Mouse (Mus musculus): Measurements from ENCODE around the gene Capns1. TPM values are rescaled to one million over a fixed set of nuclear protein-coding genes. Genes with fewer than 3 reads are reported as not detected.
"Not testable (repeated sequence)": the region's sequence is repeated elsewhere in the genome, so short reads cannot be mapped to it uniquely, and the experiment has no call there.

The Capns1 gene
- polyA plus RNA-seq, 1 experiment, result 819 TPM

DNA sequence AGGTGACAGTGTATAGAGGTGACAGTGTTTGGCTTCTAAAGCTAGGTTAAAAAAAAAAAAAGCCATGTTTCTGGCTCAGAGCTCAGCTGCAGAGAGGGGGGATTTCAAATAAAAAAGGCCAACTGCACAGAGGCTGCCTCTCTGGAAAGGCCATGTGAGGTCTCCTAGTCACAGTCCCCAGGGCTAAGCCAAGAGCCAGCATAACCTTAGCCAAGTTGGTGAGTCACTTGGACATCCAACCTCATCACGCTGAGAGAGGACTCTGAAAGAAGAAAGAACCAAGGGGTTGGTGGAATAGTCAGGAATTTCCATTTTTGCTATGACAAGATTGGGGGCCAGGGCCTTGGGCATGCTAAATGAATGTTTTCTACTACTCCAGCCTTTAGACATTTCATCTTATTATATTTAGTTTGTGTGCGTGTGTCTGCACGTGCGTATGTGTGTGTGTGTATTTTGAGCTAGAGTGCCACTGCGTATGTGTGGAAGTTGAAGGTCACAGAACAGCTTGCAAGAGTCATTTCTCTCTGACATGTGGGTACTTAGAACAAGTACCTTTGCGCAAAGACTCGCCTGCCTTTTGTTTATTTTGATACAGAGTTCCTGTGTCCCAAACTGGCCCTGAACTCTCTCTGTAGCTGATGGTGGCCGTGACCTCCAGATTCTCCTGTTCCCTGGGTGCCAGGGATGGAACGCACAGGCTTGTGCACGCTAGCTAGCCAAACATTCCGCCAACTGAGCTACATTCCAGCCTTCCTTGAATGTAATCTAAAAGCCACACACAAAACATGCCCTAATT lies 4.5 kb upstream of the Capns1 start:
- no peak for TF ChIP-seq CTCF (IDR thresholded peaks at IDR 0.05; ENCODE audit: extremely low read depth, insufficient read length, insufficient replicate concordance, low read depth, low read length)
- TF ChIP-seq POLR2A (IDR thresholded peaks at IDR 0.05; ENCODE audit: low read depth, low read length), result no peak
- 77% methylated on average over 11 of the region's 11 CpGs for WGBS
- H3K27ac ChIP-seq (ENCODE audit: insufficient read depth, low read depth, low read length), result no peak overlapping the region
- H3K4me1 ChIP-seq (ENCODE audit: control insufficient read depth, insufficient read depth, insufficient read length, low read length), result peaks cover 3% of the 10 kb centered on the region; the same call in 1 of the 2 replicates
- no peaks in the 10 kb centered on the region for H3K27me3 ChIP-seq (ENCODE audit: control insufficient read depth, insufficient read depth, low read length)
- no peak overlapping the region for H3K4me3 ChIP-seq (ENCODE audit: low read depth, low read length)
- no peaks in the 10 kb centered on the region for H3K36me3 ChIP-seq (ENCODE audit: control insufficient read depth, insufficient read depth, low read length)

DNA sequence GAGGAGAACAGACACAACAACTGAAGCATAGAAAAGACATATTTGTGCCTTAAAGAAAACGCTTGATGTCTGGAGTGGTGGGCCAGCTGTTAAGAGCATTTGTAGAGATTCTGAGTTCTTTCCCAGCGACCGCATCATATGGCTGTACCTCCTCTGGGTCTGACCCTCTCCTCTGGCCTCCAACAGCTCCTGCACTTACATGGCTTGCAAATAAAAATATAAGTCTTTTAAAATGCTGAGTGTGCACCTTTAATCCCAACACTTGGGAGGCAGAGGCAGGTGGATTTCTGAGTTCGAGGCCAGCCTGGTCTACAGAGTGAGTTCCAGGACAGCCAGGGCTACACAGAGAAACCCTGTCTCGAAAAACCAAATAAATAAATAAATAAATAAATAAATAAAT lies 2.0 kb upstream of the Capns1 start:
- H3K4me3 ChIP-seq (ENCODE audit: low read depth, low read length); H3K27ac ChIP-seq (ENCODE audit: insufficient read depth, low read depth, low read length); H3K27me3 ChIP-seq (ENCODE audit: control insufficient read depth, insufficient read depth, low read length); H3K36me3 ChIP-seq (ENCODE audit: control insufficient read depth, insufficient read depth, low read length): not testable (repeated sequence)
- peaks cover 13% of the 10 kb centered on the region for H3K4me1 ChIP-seq (ENCODE audit: control insufficient read depth, insufficient read depth, insufficient read length, low read length)
- 88% methylated on average over 5 of the region's 5 CpGs for WGBS

DNA sequence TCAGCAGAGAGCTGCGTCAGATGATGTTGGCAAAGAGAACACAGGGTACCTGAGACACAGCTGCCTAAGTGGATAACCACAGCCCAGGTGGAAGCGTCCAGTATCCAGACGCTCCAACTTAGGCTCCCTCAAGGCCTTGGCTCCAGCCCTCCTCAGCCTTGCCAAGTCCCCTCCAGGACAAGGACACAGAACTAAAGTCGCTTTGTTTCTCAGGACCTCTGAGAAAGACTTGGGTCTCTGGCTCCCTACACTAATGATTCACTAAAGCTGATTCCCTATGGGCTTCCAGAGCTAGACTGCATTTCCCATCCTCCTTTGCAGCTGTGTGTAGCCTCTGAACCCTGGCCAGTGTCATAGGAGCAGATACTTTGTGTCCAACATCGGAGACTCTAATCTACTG lies 1.6 kb upstream of the Capns1 start:
- Histone ChIP-seq H3K27ac (ENCODE audit: insufficient read depth, low read depth, low read length) (no peak overlapping the region), H3K27me3 (ENCODE audit: control insufficient read depth, insufficient read depth, low read length) (no peaks in the 10 kb centered on the region), H3K4me3 (ENCODE audit: low read depth, low read length) (no peak overlapping the region), H3K36me3 (ENCODE audit: control insufficient read depth, insufficient read depth, low read length) (no peaks in the 10 kb centered on the region), H3K4me1 (ENCODE audit: control insufficient read depth, insufficient read depth, insufficient read length, low read length) (peaks cover 18% of the 10 kb centered on the region)
- TF ChIP-seq CTCF (IDR thresholded peaks at IDR 0.05; ENCODE audit: extremely low read depth, insufficient read length, insufficient replicate concordance, low read depth, low read length) (no peak), POLR2A (IDR thresholded peaks at IDR 0.05; ENCODE audit: low read depth, low read length) (no peak)
- 75% methylated on average over 5 of the region's 5 CpGs for WGBS

DNA sequence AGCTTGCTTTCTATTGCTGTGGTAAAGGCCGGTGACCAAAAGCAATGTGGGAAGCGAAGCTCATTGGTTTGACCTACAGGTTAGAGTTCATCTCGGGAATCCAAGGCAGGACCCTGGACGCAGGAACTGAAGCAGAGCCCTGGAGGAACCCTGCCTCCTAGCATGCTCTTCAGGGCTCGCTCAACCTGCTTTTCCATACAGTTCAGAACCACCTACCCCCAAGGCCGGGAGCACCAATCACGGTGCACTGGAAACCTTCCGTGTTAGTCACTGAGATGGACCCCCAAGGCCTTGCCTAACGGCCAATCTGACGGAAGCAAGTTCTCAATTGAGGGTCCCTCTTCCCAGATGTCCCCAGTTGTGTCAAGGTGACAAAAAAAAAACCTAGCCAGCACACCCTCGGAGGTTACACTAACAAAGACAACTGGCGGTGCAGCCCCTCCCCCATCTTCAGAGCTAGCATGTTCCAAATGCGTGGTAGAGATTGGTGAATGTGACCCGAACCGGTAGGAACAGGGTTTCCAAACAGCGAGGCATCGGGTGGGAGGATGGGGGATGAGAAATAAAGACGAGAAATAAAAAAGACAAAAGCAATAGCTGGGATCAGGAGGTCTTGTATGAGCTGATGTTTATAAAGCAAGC lies 1.0 kb upstream of the Capns1 start:
- Histone ChIP-seq H3K36me3 (ENCODE audit: control insufficient read depth, insufficient read depth, low read length) (no peaks in the 10 kb centered on the region), H3K4me1 (ENCODE audit: control insufficient read depth, insufficient read depth, insufficient read length, low read length) (peaks cover 20% of the 10 kb centered on the region), H3K27ac (ENCODE audit: insufficient read depth, low read depth, low read length) (no peak overlapping the region), H3K27me3 (ENCODE audit: control insufficient read depth, insufficient read depth, low read length) (no peaks in the 10 kb centered on the region), H3K4me3 (ENCODE audit: low read depth, low read length) (no peak overlapping the region)
- TF ChIP-seq CTCF (IDR thresholded peaks at IDR 0.05; ENCODE audit: extremely low read depth, insufficient read length, insufficient replicate concordance, low read depth, low read length) (no peak), POLR2A (IDR thresholded peaks at IDR 0.05; ENCODE audit: low read depth, low read length) (no peak)
- 80% methylated on average over 18 of the region's 18 CpGs for WGBS

DNA sequence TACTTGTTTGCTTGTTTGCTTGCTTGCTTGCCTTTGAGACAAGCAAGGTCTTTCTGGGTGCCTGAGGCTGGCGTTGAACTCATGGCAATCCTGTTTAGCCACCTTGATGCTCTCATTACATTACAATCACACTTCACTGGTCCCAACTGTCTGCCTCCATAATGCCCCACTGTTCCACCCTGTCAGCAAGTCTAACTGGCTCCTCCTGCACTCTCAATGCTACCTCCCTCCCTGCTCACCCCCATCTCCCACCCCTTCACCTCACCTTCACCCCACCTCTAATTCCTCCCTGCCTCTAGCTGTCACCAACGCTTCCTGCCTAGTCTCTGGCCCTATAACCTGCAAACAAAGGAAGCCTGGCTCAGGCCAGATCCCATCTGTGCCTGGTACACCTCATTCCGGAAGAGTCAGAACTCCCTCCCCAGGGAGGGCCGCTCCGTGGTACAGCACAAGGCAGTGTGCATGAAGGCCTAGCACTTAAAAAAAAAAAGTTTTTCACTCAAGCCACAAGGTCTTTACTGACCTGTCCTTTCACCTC lies 950 bp downstream of the Capns1 start:
- 70% methylated on average over 5 of the region's 5 CpGs for WGBS
- Histone ChIP-seq H3K27me3 (ENCODE audit: control insufficient read depth, insufficient read depth, low read length) (no peaks in the 10 kb centered on the region), H3K4me3 (ENCODE audit: low read depth, low read length) (no peak overlapping the region), H3K27ac (ENCODE audit: insufficient read depth, low read depth, low read length) (no peak overlapping the region), H3K4me1 (ENCODE audit: control insufficient read depth, insufficient read depth, insufficient read length, low read length) (peaks cover 24% of the 10 kb centered on the region), H3K36me3 (ENCODE audit: control insufficient read depth, insufficient read depth, low read length) (peaks cover 3% of the 10 kb centered on the region)
- TF ChIP-seq CTCF (IDR thresholded peaks at IDR 0.05; ENCODE audit: extremely low read depth, insufficient read length, insufficient replicate concordance, low read depth, low read length) (no peak), POLR2A (IDR thresholded peaks at IDR 0.05; ENCODE audit: low read depth, low read length) (no peak)

DNA sequence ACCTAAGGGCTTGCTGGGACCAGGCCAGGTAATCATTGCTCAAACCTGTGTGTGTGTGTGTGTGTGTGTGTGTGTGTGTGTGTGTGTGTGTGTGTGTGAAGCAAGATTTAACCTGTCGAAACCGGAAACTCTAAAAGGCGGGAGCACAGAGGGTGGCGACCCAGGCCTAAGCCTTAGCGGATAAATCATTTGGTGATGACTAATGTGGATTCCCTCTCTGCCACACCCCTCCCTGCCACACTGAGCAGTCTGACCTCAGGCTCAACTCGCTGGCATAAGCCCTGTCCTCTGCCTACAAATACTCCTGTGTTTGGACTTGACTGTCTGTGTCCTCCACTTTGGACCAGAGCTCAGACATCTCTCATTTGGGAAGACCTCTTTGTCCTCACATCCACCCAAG lies 2.4 kb downstream of the Capns1 start:
- peaks cover 24% of the 10 kb centered on the region for H3K4me1 ChIP-seq (ENCODE audit: control insufficient read depth, insufficient read depth, insufficient read length, low read length)
- H3K27ac ChIP-seq (ENCODE audit: insufficient read depth, low read depth, low read length), result 0 out of 2 replicates have a peak overlapping the region, but pooled peaks have one; percentile 0
- no peaks in the 10 kb centered on the region for H3K27me3 ChIP-seq (ENCODE audit: control insufficient read depth, insufficient read depth, low read length)
- H3K36me3 ChIP-seq (ENCODE audit: control insufficient read depth, insufficient read depth, low read length), result peaks cover 17% of the 10 kb centered on the region
- TF ChIP-seq CTCF (IDR thresholded peaks at IDR 0.05; ENCODE audit: extremely low read depth, insufficient read length, insufficient replicate concordance, low read depth, low read length), result no peak
- no peak overlapping the region for H3K4me3 ChIP-seq (ENCODE audit: low read depth, low read length)
- 33% methylated on average over 6 of the region's 6 CpGs for WGBS

DNA sequence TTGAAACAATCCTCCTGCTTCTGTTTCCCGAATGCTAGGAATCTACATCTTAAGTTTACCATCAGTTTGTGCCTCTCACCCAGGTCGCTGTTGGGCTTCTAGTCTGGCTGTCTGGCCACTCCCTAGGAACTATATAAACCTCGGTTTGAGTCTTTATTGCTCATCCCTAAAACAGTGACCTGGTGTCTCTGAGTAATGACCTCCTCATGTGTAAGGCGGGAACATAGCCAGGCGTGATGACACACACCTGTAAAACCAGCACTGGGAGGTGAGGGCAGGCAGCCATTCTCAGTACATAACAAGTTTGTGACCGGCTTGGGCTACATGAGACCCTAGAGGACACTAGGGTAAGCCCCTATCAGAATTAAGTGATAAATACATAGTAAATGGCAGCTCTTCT lies 3.1 kb downstream of the Capns1 start:
- Histone ChIP-seq H3K4me3 (ENCODE audit: low read depth, low read length) (no peak overlapping the region), H3K36me3 (ENCODE audit: control insufficient read depth, insufficient read depth, low read length) (peaks cover 19% of the 10 kb centered on the region), H3K27ac (ENCODE audit: insufficient read depth, low read depth, low read length) (no peak overlapping the region), H3K27me3 (ENCODE audit: control insufficient read depth, insufficient read depth, low read length) (no peaks in the 10 kb centered on the region), H3K4me1 (ENCODE audit: control insufficient read depth, insufficient read depth, insufficient read length, low read length) (peaks cover 24% of the 10 kb centered on the region)
- 59% methylated on average over 6 of the region's 6 CpGs for WGBS
- no peak for TF ChIP-seq CTCF (IDR thresholded peaks at IDR 0.05; ENCODE audit: extremely low read depth, insufficient read length, insufficient replicate concordance, low read depth, low read length)
